8 mouse cellular contexts compared by ENCODE assay signal in genomic region chr3:41580401-41581323, GRCm38 (mm10). TPM values are rescaled to one million over a fixed set of nuclear protein-coding genes. Genes with fewer than 3 reads are reported as not detected.
DNase-seq lines count a peak whose midpoint lies in the region; ATAC-seq lines count a peak whose summit lies in the region.

No protein-coding gene starts in this region.

- H3K4me1 ChIP-seq in heart, embryonic 13.5 days: peaks cover 81% of the 10 kb centered on the region
- peaks cover 28% of the 10 kb centered on the region for H3K4me1 ChIP-seq in hindbrain, embryonic 15.5 days (replicated peaks)
- H3K4me1 ChIP-seq in neural tube, embryonic 15.5 days: peaks cover 31% of the 10 kb centered on the region

- no peaks in the 10 kb centered on the region for H3K9me3 ChIP-seq in heart, embryonic 13.5 days
- H3K9me3 ChIP-seq in hindbrain, embryonic 15.5 days: no peaks in the 10 kb centered on the region
- no peaks in the 10 kb centered on the region for H3K9me3 ChIP-seq in neural tube, embryonic 15.5 days (replicated peaks)

- no peak for ATAC-seq in heart, embryonic 13.5 days (ENCODE audit: extremely low read depth, insufficient number of reproducible peaks, low FRiP score, low TSS enrichment)
- ATAC-seq in hindbrain, embryonic 15.5 days (ENCODE audit: low FRiP score, low read depth): no peak
- peak; percentile 11; the same call in 1 of the 2 replicates for ATAC-seq in neural tube, embryonic 15.5 days (ENCODE audit: low FRiP score)
- no peak for ATAC-seq in cerebellum, adult (ENCODE audit: insufficient number of reproducible peaks, low FRiP score, low TSS enrichment)

- H3K36me3 ChIP-seq in heart, embryonic 13.5 days: no peaks in the 10 kb centered on the region
- no peaks in the 10 kb centered on the region for H3K36me3 ChIP-seq in hindbrain, embryonic 15.5 days
- H3K36me3 ChIP-seq in neural tube, embryonic 15.5 days: no peaks in the 10 kb centered on the region

- WGBS in heart, embryonic 13.5 days: 60% methylated on average over 14 of the region's 14 CpGs
- WGBS in hindbrain, embryonic 15.5 days: 31% methylated on average over 14 of the region's 14 CpGs
- 23% methylated on average over 14 of the region's 14 CpGs for WGBS in neural tube, embryonic 15.5 days

- H3K9ac ChIP-seq in heart, embryonic 13.5 days: peak overlapping the region; percentile 44
- no peak overlapping the region for H3K9ac ChIP-seq in hindbrain, embryonic 15.5 days
- no peak overlapping the region; the same call in 1 of the 2 replicates for H3K9ac ChIP-seq in neural tube, embryonic 15.5 days (replicated peaks)

- H3K4me2 ChIP-seq in heart, embryonic 13.5 days: no peak overlapping the region
- peak overlapping the region; percentile 23 for H3K4me2 ChIP-seq in hindbrain, embryonic 15.5 days
- peak overlapping the region; percentile 27 for H3K4me2 ChIP-seq in neural tube, embryonic 15.5 days

- DNase-seq in heart, adult 9 months (ENCODE audit: low spot score in 2 of 2): no peak
- DNase-seq in layer of hippocampus, postnatal 36 days: peak; percentile 51 to 64
- no peak for DNase-seq in MN1 (ENCODE audit: low spot score)
- DNase-seq in urinary bladder, adult 2 months (ENCODE audit: low spot score): no peak

- H3K27me3 ChIP-seq in heart, embryonic 13.5 days (replicated peaks): no peaks in the 10 kb centered on the region
- H3K27me3 ChIP-seq in hindbrain, embryonic 15.5 days: no peaks in the 10 kb centered on the region
- H3K27me3 ChIP-seq in neural tube, embryonic 15.5 days (replicated peaks): no peaks in the 10 kb centered on the region

- no peak overlapping the region for H3K4me3 ChIP-seq in heart, embryonic 13.5 days
- no peak overlapping the region for H3K4me3 ChIP-seq in hindbrain, embryonic 15.5 days
- H3K4me3 ChIP-seq in neural tube, embryonic 15.5 days (replicated peaks): no peak overlapping the region

- H3K27ac ChIP-seq in heart, embryonic 13.5 days (replicated peaks): no peak overlapping the region
- peak overlapping the region; percentile 31 for H3K27ac ChIP-seq in hindbrain, embryonic 15.5 days (replicated peaks)
- peak overlapping the region; percentile 3; the same call in 1 of the 2 replicates for H3K27ac ChIP-seq in neural tube, embryonic 15.5 days (replicated peaks)

RNA-seq across cellular contexts. Expression of gene Jade1, which starts 25.1 kb away (rescaled TPM):
- polyA plus RNA-seq in heart, embryonic 13.5 days (2015; fragmentation: Nextera tagmentation; extraction: Ambion mirVana): 12.4 and 13.5 TPM in 2 replicates
- polyA plus RNA-seq in hindbrain, embryonic 15.5 days (2015; fragmentation: Nextera tagmentation; extraction: Ambion mirVana): 14.2 and 15.7 TPM in 2 replicates
- total RNA-seq in layer of hippocampus, postnatal 36 days (2021): 10 to 100 TPM; 26.5 to 29.1 TPM
- 15.2 and 15.6 TPM in 2 replicates for polyA plus RNA-seq in neural tube, embryonic 15.5 days (2015; fragmentation: Nextera tagmentation; extraction: Ambion mirVana)
- polyA plus RNA-seq in urinary bladder, adult 2 months (2012; rRNA removed): 17.1 and 19.3 TPM in 2 replicates

Comparison
In these comparisons a context has a peak if more than half of its experiments do, and no peak if none do; other contexts are left out.
1. DNase-seq: peak in layer of hippocampus, postnatal 36 days (2 of 2); none in heart, adult 9 months (0 of 2), MN1 (single experiment) and urinary bladder, adult 2 months (single experiment).